Mouse (Mus musculus) thymus, postnatal 4 days (tissue): Measurements from ENCODE around the gene Mks1.

Experiments
- DNase-seq: peaks from one replicate; pipeline ENCODE4 v3.0.0; 2021

Gene Mks1

DNA sequence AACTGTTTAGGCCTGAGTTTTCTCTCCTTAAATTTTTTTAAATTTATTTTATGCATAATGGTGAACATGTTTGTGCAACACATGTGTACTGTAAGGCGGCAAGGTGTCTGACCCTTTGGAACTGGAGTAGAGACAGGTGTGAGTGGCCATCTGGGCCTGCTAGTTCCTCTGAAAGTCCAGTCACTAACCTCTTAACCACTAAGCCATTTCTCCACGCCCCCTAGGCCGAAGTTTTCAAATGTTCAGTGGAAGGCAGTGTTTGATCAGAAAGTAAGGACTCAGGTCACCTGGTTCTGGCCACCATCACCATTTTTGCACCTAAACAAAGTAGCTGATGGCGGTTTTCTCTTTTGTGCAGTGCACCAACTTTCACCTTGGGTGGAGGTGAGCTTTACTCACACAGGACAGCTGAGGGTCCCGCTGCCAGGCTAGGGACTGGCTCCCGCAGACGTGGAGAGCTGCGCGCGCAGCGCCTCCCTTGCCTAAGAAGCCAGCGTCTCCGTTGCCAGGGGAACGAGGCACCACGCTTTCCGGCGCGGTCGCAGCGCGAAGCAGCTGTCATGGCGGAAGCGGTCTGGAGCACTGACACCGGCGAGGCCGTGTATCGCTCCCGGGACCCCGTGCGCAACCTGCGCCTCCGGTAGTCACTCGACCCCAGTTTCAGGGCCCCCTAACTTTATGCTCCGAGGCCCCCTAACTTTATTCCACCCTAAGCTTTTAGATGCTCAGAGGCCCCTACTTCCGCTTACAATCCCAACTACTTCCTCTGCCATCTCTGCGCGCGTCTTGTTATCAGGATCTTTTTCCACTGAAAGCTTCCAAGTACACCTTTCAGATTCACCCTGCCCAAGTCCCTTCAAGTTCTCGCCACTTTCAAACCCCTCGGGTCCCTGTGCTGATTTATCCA lies at the start of gene Mks1:
Gene Mks1 (plus strand): TSS at position 526 of the 907 bp plus-strand sequence.
- DNase-seq, result peak; percentile 96

DNA sequence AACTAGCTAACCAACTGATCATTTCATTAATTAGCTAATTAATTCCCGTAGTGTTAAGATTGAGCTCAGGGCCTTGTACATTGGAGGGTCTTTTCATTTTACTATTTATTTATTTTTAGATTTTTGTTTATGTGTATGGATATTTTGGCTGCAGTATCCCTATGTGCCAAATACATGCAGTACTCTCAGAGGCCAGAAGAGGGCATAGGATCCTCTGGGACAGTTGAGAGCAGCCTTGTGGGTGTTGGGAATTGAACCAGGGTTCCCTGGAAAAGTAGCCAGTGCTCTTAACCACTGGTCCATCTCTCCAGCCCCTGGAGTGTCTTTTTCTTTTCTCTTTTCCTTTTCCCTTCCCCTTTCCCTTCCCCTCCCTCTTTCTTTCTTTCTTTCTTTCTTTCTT lies 47.6 kb upstream of the Mks1 start:
- peak; percentile 65 for DNase-seq

GRCm38 (mm10) chr11:87807433-87807832 lies 45.6 kb upstream of the Mks1 start:
- no peak for DNase-seq

GRCm38 (mm10) chr11:87808236-87808635 lies 44.8 kb upstream of the Mks1 start:
- peak; percentile 22 for DNase-seq

DNA sequence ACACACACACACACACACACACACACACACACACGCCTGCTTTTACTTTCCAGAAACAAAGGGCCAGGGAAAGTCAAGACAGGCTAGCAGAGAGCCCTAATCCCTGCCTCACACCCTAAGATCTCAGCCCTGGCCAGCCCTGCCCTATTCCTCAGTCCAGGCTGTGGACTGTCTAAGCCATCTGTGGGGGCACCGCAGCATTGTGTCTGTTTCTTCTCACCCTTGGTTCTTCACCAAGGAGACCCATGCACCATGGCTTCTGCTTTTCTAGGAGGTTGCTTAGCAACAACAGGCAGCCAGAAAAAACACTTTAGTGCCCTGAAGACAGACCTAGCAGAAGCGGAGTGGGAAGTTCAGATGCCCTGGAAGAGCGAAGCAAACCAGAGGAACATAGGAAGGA lies 41.6 kb upstream of the Mks1 start:
- DNase-seq, result no peak

DNA sequence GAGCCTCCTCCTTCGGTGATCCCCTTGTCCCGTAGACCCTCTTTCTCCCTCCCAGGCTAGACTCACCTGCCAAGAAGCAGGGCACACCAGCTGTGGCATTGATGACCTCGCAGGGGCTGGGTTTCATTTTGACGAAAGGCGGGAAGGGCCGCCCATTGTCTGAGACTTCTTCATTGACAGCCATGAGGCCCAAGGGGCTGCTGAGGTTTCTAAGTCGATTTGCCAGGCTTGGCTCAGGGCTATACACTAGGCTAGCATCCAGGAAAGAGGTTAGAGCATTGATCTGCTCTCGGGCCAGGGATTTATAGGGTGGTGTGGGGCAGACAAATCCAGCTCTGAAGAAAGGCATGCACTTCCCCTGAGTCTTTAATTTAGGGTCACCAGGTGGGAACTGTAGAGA lies 38.2 kb upstream of the Mks1 start:
- DNase-seq, result no peak

GRCm38 (mm10) chr11:87816707-87817442 lies 36.1 kb upstream of the Mks1 start:
- DNase-seq, result peak; percentile 74

DNA sequence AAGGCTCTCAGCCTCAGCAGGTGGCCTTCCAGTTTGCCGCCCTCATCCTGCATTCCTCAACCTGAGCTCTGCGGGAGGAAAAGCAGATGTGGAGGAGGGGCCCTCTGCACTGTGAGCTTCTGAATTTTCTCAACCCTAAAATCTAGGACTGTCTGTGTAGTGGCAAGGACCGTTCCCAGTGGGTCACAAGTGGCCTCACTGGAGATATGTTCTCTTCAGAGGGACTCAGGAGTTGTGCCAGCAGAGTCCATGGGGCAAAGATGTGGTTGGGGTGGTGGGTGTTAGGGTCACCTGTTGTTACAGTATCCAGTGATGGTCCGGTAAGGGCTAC lies 35.6 kb upstream of the Mks1 start:
- no peak for DNase-seq

- DNase-seq, result no peak
Observed at GRCm38 (mm10) chr11:87821502-87821901, 31.5 kb upstream of the Mks1 start.

DNA sequence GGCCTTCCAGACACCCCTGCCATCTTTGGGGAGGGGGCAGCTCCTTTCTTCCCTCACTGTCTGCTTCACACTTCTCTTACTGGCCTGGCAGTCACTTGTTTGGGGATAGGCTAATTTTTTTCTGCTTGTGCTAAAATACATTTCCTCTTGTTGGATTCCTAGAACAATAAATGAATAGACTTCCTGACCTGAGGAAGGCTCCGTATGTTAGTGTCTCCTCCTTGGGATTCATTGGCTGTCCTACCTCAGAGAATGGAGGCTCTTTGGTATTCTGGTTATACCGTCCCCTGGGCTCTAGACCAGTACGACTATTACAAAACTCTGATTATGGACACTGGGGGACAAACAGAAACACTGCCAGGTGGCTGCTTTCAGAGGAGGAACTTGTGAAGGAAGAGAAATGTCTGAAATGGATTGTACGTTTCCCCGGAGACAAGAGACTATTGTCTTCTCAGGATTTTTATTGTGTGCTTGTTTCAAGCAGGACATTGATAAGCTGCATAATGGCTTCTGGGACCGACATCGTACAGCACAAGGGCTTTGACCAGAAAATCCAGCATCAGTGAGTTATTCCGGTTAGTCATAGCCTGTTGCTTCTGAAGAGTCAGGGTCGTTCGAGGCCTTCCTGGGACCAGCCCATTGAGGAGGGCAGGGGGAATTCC lies 24.6 kb upstream of the Mks1 start, which contains the start of gene Lpo:
Gene Lpo (minus strand): TSS at position 51 of the 662 bp plus-strand sequence.
- no peak for DNase-seq

GRCm38 (mm10) chr11:87840676-87841075 lies 12.3 kb upstream of the Mks1 start:
- DNase-seq, result no peak

- no peak for DNase-seq
Observed at GRCm38 (mm10) chr11:87841436-87841835, 11.6 kb upstream of the Mks1 start.

DNA sequence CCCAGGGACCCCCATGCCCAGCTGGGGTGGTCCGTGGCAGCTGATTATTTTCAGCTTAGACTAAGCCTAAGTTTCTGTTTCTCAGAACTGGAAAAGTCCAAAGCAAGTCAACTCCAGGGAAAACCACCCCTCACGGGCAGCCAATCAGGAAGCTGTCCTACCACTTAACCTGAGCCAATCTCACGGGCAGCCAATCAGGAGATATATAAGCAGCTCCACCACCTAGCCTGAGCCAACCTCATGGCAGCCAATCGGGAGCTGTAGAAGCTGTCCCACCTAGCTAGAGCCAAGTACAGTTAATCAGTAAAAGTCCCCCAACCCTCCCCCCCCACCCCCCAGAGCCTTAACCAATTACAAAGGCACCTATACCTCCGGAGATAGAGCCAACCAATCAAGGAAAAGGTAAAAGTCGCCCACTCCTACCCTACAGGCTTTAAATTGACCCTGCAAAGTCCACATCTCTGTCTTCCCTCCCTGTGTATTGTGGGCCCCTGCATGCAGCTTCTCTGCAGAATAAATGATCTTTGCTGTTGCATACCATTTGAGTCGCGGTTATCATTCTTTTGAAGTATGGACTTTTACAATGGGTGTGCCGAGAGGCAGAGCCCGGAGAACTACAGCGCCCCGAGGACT lies 5.9 kb upstream of the Mks1 start:
- DNase-seq, result no peak

DNA sequence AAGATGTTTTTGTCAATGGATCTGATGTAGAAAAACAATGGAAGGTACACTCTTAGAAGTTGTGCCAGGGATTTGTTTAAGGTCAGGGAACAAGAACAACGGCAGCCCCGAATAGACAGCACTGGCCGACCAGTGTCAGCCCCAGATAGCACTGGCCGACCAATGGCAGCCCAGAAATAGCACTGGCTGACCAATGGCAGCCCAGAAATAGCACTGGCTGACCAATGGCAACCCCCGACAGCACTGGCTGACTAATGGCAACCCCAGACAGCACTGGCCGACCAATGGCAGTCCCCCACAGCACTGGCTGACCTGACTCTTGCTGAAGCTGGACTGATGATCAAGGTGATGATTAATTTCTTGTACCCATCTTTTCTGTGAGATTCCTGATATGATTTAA lies 5.1 kb upstream of the Mks1 start:
- DNase-seq, result no peak

GRCm38 (mm10) chr11:87853597-87853954 lies 561 bp downstream of the Mks1 start:
- peak; percentile 23 for DNase-seq

- no peak for DNase-seq
Observed at GRCm38 (mm10) chr11:87854550-87854949, 1.5 kb downstream of the Mks1 start.

GRCm38 (mm10) chr11:87859273-87859672 lies 6.3 kb downstream of the Mks1 start:
- no peak for DNase-seq

DNA sequence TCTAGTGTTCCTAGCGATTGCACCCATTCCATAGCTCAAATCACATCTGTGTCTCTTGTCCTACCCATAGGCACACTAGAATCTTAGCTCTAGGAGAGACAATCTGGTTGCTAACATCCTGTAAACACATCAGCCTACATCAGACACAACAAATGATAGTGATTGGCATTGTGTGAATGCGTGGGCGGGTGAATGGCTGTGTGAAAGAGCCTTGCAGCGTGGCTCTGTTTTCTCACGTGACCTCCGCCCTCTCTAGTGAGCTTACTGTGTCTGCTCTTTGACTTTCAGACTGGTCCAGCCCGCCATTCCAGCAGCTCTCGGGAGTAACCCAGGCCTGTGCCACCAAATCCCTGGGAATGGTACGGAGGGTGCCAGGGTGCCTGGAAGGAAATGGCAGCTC lies 7.4 kb downstream of the Mks1 start:
- no peak for DNase-seq

GRCm38 (mm10) chr11:87862805-87863204 lies 9.8 kb downstream of the Mks1 start:
- DNase-seq, result no peak

DNA sequence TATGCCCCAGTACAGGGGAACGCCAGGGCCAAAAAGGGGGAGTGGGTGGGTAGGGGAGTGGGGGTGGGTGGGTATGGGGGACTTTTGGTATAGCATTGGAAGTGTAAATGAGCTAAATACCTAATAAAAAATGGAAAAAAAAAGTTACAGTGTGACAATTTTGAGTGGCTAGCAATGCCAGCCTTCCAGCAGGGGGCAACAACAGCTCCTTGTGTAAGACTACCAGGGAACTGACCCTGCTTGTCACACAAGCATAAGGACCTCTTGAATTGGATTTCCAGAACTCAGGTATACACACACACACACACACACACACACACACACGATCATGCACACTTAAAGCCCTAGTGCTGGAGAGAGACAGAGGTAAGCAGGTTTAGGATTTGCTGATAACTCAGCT lies 13.9 kb downstream of the Mks1 start:
- peak; percentile 74 for DNase-seq

DNA sequence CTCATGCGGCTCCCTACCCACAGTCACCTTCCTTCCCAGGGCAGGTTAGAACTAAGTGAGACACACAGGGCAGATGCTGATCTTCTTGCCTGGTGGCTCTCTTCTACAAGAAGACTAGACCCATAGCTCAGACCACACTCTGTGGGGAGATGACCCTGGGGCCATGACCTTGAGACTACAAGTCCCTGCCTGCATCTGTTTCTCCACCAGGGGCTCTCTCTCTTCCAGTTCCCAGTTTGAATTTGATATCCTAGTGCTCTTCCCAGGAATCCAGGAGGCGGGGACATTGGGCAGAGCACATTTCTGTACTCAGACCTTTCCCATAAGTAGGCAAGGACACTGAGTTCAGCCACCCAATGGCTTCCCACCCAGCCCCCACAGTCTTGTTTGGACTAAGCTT lies 17.1 kb downstream of the Mks1 start:
- no peak for DNase-seq

DNA sequence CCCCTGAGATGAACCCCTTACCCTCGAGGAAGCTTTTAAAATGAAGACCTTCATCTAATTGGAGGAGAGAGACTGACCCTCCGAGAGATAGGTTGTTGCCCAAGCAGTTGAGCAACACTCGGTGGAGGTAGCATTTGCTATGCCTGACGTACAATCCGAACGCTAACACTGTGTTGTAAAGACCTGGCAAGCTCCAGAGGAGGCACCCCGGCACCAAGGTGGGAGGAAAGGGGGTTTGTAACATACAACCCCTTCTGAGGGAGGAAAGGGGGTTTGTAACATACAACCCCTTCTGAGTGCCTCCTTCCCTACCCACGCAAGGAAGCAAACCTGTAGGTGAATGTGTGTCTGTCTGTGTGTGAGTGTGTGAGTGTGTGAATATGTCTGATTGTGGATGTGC lies 18.8 kb downstream of the Mks1 start:
- no peak for DNase-seq

GRCm38 (mm10) chr11:87875436-87875835 lies 22.4 kb downstream of the Mks1 start, which contains the start of gene Epx:
Gene Epx, minus strand, starts transcription at chr11:87875536.
- DNase-seq, result no peak
